Mouse (Mus musculus) regulatory T cell (primary cell): Measurements from ENCODE around the gene Col26a1.

Experiments
- in situ Hi-C: fragments of 300-600 bp; cut with MboI, MseI; formaldehyde crosslinking; loops from one replicate; pipeline ENCODE4 v1.15.1; 2025; ENCODE audit warnings: high pct_unique_total_duplicates

Gene Col26a1

GRCm38 (mm10) chr5:136882788-136883439 lies at the start of gene Col26a1:
Gene Col26a1, minus strand, starts transcription at chr5:136883209.
- in situ Hi-C loops: loop anchor here (5.0 to 10.0 kb wide), 2 partner anchors 91 to 1418 kb away; no protein-coding TSS in a partner anchor

- in situ Hi-C loops: no loop called here
These were observed 48.9 kb upstream of the Col26a1 start for GRCm38 (mm10) chr5:136931896-136932295.

- in situ Hi-C loops: loop anchor here (10.0 kb wide), 2 partner anchors 46 to 186 kb away; partner anchors contain the start of gene Trim56
These were observed 46.1 kb upstream of the Col26a1 start for GRCm38 (mm10) chr5:136929073-136929472.

- in situ Hi-C loops: loop anchor here (10.0 kb wide), 2 partner anchors 51 to 191 kb away; partner anchors contain the start of gene Trim56
These were observed 40.9 kb upstream of the Col26a1 start for GRCm38 (mm10) chr5:136923751-136924478.

GRCm38 (mm10) chr5:136922830-136923229 lies 39.8 kb upstream of the Col26a1 start:
- in situ Hi-C loops: loop anchor here (10.0 kb wide), 2 partner anchors 52 to 192 kb away; partner anchors contain the start of gene Trim56

- in situ Hi-C loops: loop anchor here (10.0 kb wide), 3 partner anchors 55 to 345 kb away; partner anchors contain the start of gene Trim56
These were observed 36.7 kb upstream of the Col26a1 start for GRCm38 (mm10) chr5:136919546-136920301.

GRCm38 (mm10) chr5:136918655-136919472 lies 35.9 kb upstream of the Col26a1 start:
- in situ Hi-C loops: loop anchor here (10.0 kb wide), 1 partner anchor 346 kb away; no protein-coding TSS in a partner anchor

GRCm38 (mm10) chr5:136917613-136918242 lies 34.7 kb upstream of the Col26a1 start:
- in situ Hi-C loops: loop anchor here (10.0 kb wide), 1 partner anchor 347 kb away; no protein-coding TSS in a partner anchor

GRCm38 (mm10) chr5:136914183-136914582 lies 31.2 kb upstream of the Col26a1 start:
- in situ Hi-C loops: loop anchor here (10.0 kb wide), 1 partner anchor 351 kb away; no protein-coding TSS in a partner anchor

GRCm38 (mm10) chr5:136907991-136908857 lies 25.2 kb upstream of the Col26a1 start, which contains the start of gene Ift22:
Gene Ift22, plus strand, starts transcription at chr5:136908150.
- in situ Hi-C loops: no loop called here

GRCm38 (mm10) chr5:136907587-136907986 lies 24.6 kb upstream of the Col26a1 start:
- in situ Hi-C loops: no loop called here

GRCm38 (mm10) chr5:136905630-136906029 lies 22.6 kb upstream of the Col26a1 start:
- in situ Hi-C loops: no loop called here

- in situ Hi-C loops: no loop called here
These were observed 21.6 kb upstream of the Col26a1 start for GRCm38 (mm10) chr5:136904621-136905020.

GRCm38 (mm10) chr5:136895529-136895963 lies 12.5 kb upstream of the Col26a1 start:
- in situ Hi-C loops: no loop called here

- in situ Hi-C loops: no loop called here
These were observed 12.0 kb upstream of the Col26a1 start for GRCm38 (mm10) chr5:136894840-136895528.

- in situ Hi-C loops: loop anchor here (5.0 to 10.0 kb wide), 2 partner anchors 46 to 1424 kb away; no protein-coding TSS in a partner anchor
These were observed 5.7 kb upstream of the Col26a1 start for GRCm38 (mm10) chr5:136888539-136889355.

- in situ Hi-C loops: loop anchor here (5.0 to 10.0 kb wide), 2 partner anchors 45 to 1422 kb away; no protein-coding TSS in a partner anchor
These were observed 3.9 kb upstream of the Col26a1 start for GRCm38 (mm10) chr5:136886957-136887356.
